In the genomic region with DNA sequence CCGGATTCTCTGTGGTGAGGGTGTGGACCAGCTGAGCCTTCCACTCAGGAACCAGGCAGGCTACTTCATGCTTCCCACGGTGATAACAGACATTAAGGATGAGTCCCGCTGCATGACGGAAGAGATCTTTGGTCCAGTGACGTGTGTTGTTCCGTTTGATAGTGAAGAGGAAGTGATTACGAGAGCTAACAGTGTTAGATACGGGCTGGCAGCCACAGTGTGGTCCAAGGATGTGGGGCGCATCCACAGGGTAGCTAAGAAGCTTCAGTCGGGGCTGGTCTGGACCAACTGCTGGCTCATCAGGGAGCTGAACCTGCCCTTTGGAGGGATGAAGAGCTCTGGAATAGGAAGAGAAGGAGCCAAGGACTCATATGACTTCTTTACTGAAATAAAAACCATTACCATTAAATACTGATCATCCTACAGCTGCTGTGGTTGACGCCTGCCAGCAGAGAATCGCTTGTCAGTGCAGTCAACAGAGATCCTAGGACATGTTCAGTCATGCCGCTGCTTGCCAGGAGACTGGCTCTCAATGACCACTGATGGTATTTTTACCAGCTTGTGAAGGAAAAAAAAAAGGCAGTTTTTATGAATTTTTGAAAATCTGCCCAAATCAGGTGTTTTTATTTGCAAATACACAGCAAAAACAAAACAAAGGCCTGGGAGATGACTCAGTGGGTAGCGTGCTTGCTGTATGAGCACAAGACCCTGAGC, we compare ENCODE assay signal across 28 mouse cellular contexts. TPM values are rescaled to one million over a fixed set of nuclear protein-coding genes. Genes with fewer than 3 reads are reported as not detected.
A peak's percentile ranks its signal among the peaks of the same experiment; 100 is the strongest.
DNase-seq lines count a peak whose midpoint lies in the region; ATAC-seq lines count a peak whose summit lies in the region.
"Had no signal": no experiment of that assay in that cellular context is flagged by ENCODE, and none has a peak within 500 bp of the region (broad histone marks: within the 10 kb centered on the region; RNA-seq: fewer than 3 reads in every experiment).

No protein-coding gene starts in this region.

- H3K4me2 ChIP-seq in liver, embryonic 15.5 days = no peak overlapping the region
- no peak overlapping the region for H3K4me2 ChIP-seq in liver, embryonic 12.5 days
- H3K4me2 ChIP-seq: hindbrain, embryonic 13.5 days; limb, embryonic 13.5 days; stomach, embryonic 15.5 days had no signal

- intact Hi-C loops in heart, postnatal 25 days (cut with DNase I) = no loop called here

- H3K36me3 ChIP-seq in liver, embryonic 15.5 days (replicated peaks) = 0 out of 2 replicates have a peak, but pooled peaks cover 7% of the 10 kb centered on the region
- peaks cover 4% of the 10 kb centered on the region; the same call in 1 of the 2 replicates for H3K36me3 ChIP-seq in liver, embryonic 12.5 days
- no peaks in the 10 kb centered on the region for H3K36me3 ChIP-seq in splenic B cell, adult 2 months (ENCODE audit: control insufficient read depth, insufficient read depth, low read length, poor library complexity, severe bottlenecking)
- H3K36me3 ChIP-seq: hindbrain, embryonic 13.5 days; limb, embryonic 13.5 days; stomach, embryonic 15.5 days had no signal

- H3K4me1 ChIP-seq in liver, embryonic 15.5 days (replicated peaks) = no peaks in the 10 kb centered on the region
- peaks cover 7% of the 10 kb centered on the region; the same call in 1 of the 2 replicates for H3K4me1 ChIP-seq in liver, embryonic 12.5 days
- H3K4me1 ChIP-seq: hindbrain, embryonic 13.5 days; limb, embryonic 13.5 days; stomach, embryonic 15.5 days had no signal

- no peaks in the 10 kb centered on the region for H3K27me3 ChIP-seq in liver, embryonic 15.5 days
- H3K27me3 ChIP-seq in liver, embryonic 12.5 days (replicated peaks) = peaks cover 6% of the 10 kb centered on the region; the same call in 1 of the 2 replicates
- H3K27me3 ChIP-seq in splenic B cell, adult 2 months (ENCODE audit: control insufficient read depth, insufficient read depth, low read length, poor library complexity, severe bottlenecking) = no peaks in the 10 kb centered on the region
- H3K27me3 ChIP-seq: hindbrain, embryonic 13.5 days; limb, embryonic 13.5 days; stomach, embryonic 15.5 days had no signal

- no peak overlapping the region for H3K4me3 ChIP-seq in liver, embryonic 15.5 days (replicated peaks)
- H3K4me3 ChIP-seq in liver, embryonic 12.5 days = no peak overlapping the region
- H3K4me3 ChIP-seq: hindbrain, embryonic 13.5 days; limb, embryonic 13.5 days; megakaryocyte, embryonic 14.5 days; stomach, embryonic 15.5 days had no signal

- H3K27ac ChIP-seq in liver, embryonic 15.5 days (replicated peaks) = no peak overlapping the region
- H3K27ac ChIP-seq in liver, embryonic 12.5 days = no peak overlapping the region
- H3K27ac ChIP-seq: hindbrain, embryonic 13.5 days; limb, embryonic 13.5 days; stomach, embryonic 15.5 days had no signal

- DNase-seq in heart, adult 11 months = peak; percentile 79
- no peak for DNase-seq in heart, postnatal 25 days (ENCODE audit: low spot score)
- DNase-seq in splenic B cell, adult 2 months (ENCODE audit: low read depth, low spot score) = peak; percentile 4
- DNase-seq in urinary bladder, postnatal 14 days (ENCODE audit: low spot score) = no peak
- DNase-seq in spleen, postnatal 10 days (ENCODE audit: low spot score in 2 of 2) = no peak
- DNase-seq: adrenal gland, postnatal 25 days; B cell, adult 2 months; cerebellum, adult 9-11 months; heart, adult 18-20 months; heart, postnatal 10 days; kidney, adult 18-20 months; layer of hippocampus, adult 9-11 months; lung, adult 2 months; lung, postnatal 14 days; midbrain, embryonic 14.5 days; right cerebral cortex, postnatal 25 days; thymus, postnatal 36 days had no signal

- 29% methylated on average over 14 of the region's 14 CpGs for WGBS in liver, embryonic 15.5 days (ENCODE audit: insufficient replicate concordance)
- 30% methylated on average over 14 of the region's 14 CpGs for WGBS in liver, embryonic 12.5 days (ENCODE audit: insufficient replicate concordance)

- no peak overlapping the region for H3K9ac ChIP-seq in liver, embryonic 15.5 days
- H3K9ac ChIP-seq in liver, embryonic 12.5 days = no peak overlapping the region
- H3K9ac ChIP-seq: hindbrain, embryonic 13.5 days; limb, embryonic 13.5 days; stomach, embryonic 15.5 days had no signal

- no peaks in the 10 kb centered on the region for H3K9me3 ChIP-seq in liver, embryonic 15.5 days (replicated peaks)
- H3K9me3 ChIP-seq in liver, embryonic 12.5 days (replicated peaks) = no peaks in the 10 kb centered on the region
- H3K9me3 ChIP-seq: hindbrain, embryonic 13.5 days; limb, embryonic 13.5 days; stomach, embryonic 15.5 days had no signal

- peak; percentile 22; the same call in 1 of the 2 replicates for ATAC-seq in liver, embryonic 15.5 days (ENCODE audit: insufficient read depth)
- ATAC-seq in liver, embryonic 12.5 days = no peak
- ATAC-seq in erythroid progenitor cell, adult 5-6 weeks (replicated peaks; ENCODE audit: low FRiP score, poor library complexity, severe bottlenecking) = 0 out of 2 replicates have a peak, but pooled peaks have one; percentile 25

RNA-seq across cellular contexts. Expression of a gene that starts 18.5 kb away (rescaled TPM):
- not detected for total RNA-seq in heart, postnatal 25 days (2021)
- 33.8 and 40.0 TPM in 2 replicates for polyA plus RNA-seq in liver, embryonic 15.5 days (2015; fragmentation: Nextera tagmentation; extraction: Ambion mirVana)
- polyA plus RNA-seq in liver, embryonic 12.5 days (2016; fragmentation: Nextera tagmentation; extraction: Ambion mirVana) = 5.1 and 5.6 TPM in 2 replicates
- total RNA-seq in erythroid progenitor cell, adult 5-6 weeks (2015; ENCODE audit: low replicate concordance) = not detected in 2 replicates
- not detected in 2 replicates for total RNA-seq in erythroid progenitor cell, adult 5-6 weeks (2017; ENCODE audit: low replicate concordance)
- total RNA-seq: heart, adult 18-20 months; heart, postnatal 10 days had no signal
- polyA plus RNA-seq: embryonic facial prominence, embryonic 11.5 days; forebrain, embryonic 11.5 days; hindbrain, embryonic 13.5 days; large intestine, adult 2 months; midbrain, embryonic 14.5 days; neural tube, embryonic 11.5 days had no signal

Comparison
In these comparisons a context has a peak if more than half of its experiments do, and no peak if none do; other contexts are left out.
1. DNase-seq: peak in heart, adult 11 months (single experiment) and splenic B cell, adult 2 months (single experiment); none in heart, postnatal 25 days (single experiment), urinary bladder, postnatal 14 days (single experiment) and spleen, postnatal 10 days (0 of 2).